Comparison of ENCODE assay signal across 21 mouse cellular contexts in genomic region chr15:98131001-98131400, GRCm38 (mm10). TPM values are rescaled to one million over a fixed set of nuclear protein-coding genes. Genes with fewer than 3 reads are reported as not detected.
DNase-seq lines count a peak whose midpoint lies in the region.
"Had no signal": no experiment of that assay in that cellular context is flagged by ENCODE, and none has a peak within 500 bp of the region (broad histone marks: within the 10 kb centered on the region; RNA-seq: fewer than 3 reads in every experiment).

No protein-coding gene starts in this region.

- DNase-seq in heart, adult 11 months = peak; percentile 96
- DNase-seq in heart, postnatal 25 days (ENCODE audit: low spot score) = no peak
- peak; percentile 72 to 74 for DNase-seq in heart, adult 9 months (ENCODE audit: low spot score in 2 of 2)
- no peak for DNase-seq in heart, embryonic 10.5 days (ENCODE audit: low spot score)
- peak; percentile 71 to 80 for DNase-seq in heart, postnatal 10 days
- DNase-seq in skeletal muscle tissue, adult 2 months (ENCODE audit: low read depth, low spot score) = peak; percentile 93
- DNase-seq in kidney, postnatal 14 days = no peak
- DNase-seq in thymus, postnatal 36 days = no peak
- DNase-seq: adrenal gland, postnatal 14 days; cerebellum, adult 18-20 months; cerebellum, adult 9-11 months; forebrain, postnatal 0 days; kidney, adult 18-20 months had no signal

- no peak overlapping the region for H3K27ac ChIP-seq in heart, embryonic 10.5 days
- H3K27ac ChIP-seq: embryonic facial prominence, embryonic 10.5 days; forebrain, embryonic 13.5 days; hindbrain, embryonic 10.5 days; hindbrain, embryonic 14.5 days; intestine, embryonic 15.5 days had no signal

- no peaks in the 10 kb centered on the region for H3K27me3 ChIP-seq in heart, embryonic 10.5 days (ENCODE audit: insufficient read depth, poor library complexity, severe bottlenecking)
- H3K27me3 ChIP-seq: CH12.LX; forebrain, embryonic 13.5 days; intestine, embryonic 15.5 days; Patski had no signal

- no peak overlapping the region for H3K4me3 ChIP-seq in heart, embryonic 10.5 days
- H3K4me3 ChIP-seq: embryonic facial prominence, embryonic 10.5 days; forebrain, embryonic 13.5 days; hindbrain, embryonic 10.5 days; intestine, embryonic 15.5 days had no signal

- 91% methylated on average over 4 of the region's 4 CpGs for WGBS in heart, embryonic 10.5 days

- H3K4me1 ChIP-seq in heart, embryonic 10.5 days = 0 out of 2 replicates have a peak, but pooled peaks cover 7% of the 10 kb centered on the region
- H3K4me1 ChIP-seq: forebrain, embryonic 13.5 days; intestine, embryonic 15.5 days had no signal

- H3K9me3 ChIP-seq in heart, embryonic 10.5 days = no peaks in the 10 kb centered on the region
- H3K9me3 ChIP-seq: embryonic facial prominence, embryonic 10.5 days; forebrain, embryonic 13.5 days; hindbrain, embryonic 10.5 days; intestine, embryonic 15.5 days had no signal

- intact Hi-C loops in heart, postnatal 25 days (cut with DNase I) = loop anchor here (2.0 kb wide), 1 partner anchor 18 kb away; no protein-coding TSS in a partner anchor
- intact Hi-C loops in heart, postnatal 10 days (cut with DNase I) = no loop called here

- H3K36me3 ChIP-seq in heart, embryonic 10.5 days = peaks cover 99% of the 10 kb centered on the region

RNA-seq across cellular contexts. Expression of gene Asb8, which starts 34.4 kb away (rescaled TPM):
- 100 to 1,000 TPM; 102 to 106 TPM for total RNA-seq in heart, postnatal 25 days (2021)
- 54.9 and 77.1 TPM in 2 replicates for polyA plus RNA-seq in heart, embryonic 10.5 days (2016; fragmentation: Nextera tagmentation; extraction: Ambion mirVana)
- total RNA-seq in heart, postnatal 10 days (2021) = 100 to 1,000 TPM; 104 to 109 TPM

RNA-seq across cellular contexts. Expression of gene Ccdc184, which starts 36.0 kb away (rescaled TPM):
- under 1 TPM; 0.81 to 0.91 TPM for total RNA-seq in heart, postnatal 25 days (2021)
- 0.58 and 0.85 TPM in 2 replicates for polyA plus RNA-seq in heart, embryonic 10.5 days (2016; fragmentation: Nextera tagmentation; extraction: Ambion mirVana)
- under 1 TPM; 0.57 to 0.64 TPM for total RNA-seq in heart, postnatal 10 days (2021)
- total RNA-seq: gastrocnemius, postnatal 36 days had no signal
- polyA plus RNA-seq: Patski had no signal

RNA-seq across cellular contexts. Expression of gene Senp1, which starts 37.5 kb away (rescaled TPM):
- total RNA-seq in heart, postnatal 25 days (2021) = 10 to 100 TPM in 1 of 2 experiments, 1 to 10 TPM in 1; 9.9 to 10.2 TPM
- 26.8 and 30.5 TPM in 2 replicates for polyA plus RNA-seq in heart, embryonic 10.5 days (2016; fragmentation: Nextera tagmentation; extraction: Ambion mirVana)
- 10 to 100 TPM; 16.7 to 18.5 TPM for total RNA-seq in heart, postnatal 10 days (2021)

RNA-seq across cellular contexts. Expression of gene Pfkm, which starts 38.6 kb away (rescaled TPM):
- 100 to 1,000 TPM; 887 to 925 TPM for total RNA-seq in heart, postnatal 25 days (2021)
- 47.1 and 67.5 TPM in 2 replicates for polyA plus RNA-seq in heart, embryonic 10.5 days (2016; fragmentation: Nextera tagmentation; extraction: Ambion mirVana)
- 100 to 1,000 TPM; 571 to 624 TPM for total RNA-seq in heart, postnatal 10 days (2021)

Comparison
In these comparisons a context has a peak if more than half of its experiments do, and no peak if none do; other contexts are left out.
1. DNase-seq: peak in heart, adult 11 months (single experiment), heart, adult 9 months (2 of 2), heart, postnatal 10 days (2 of 2) and skeletal muscle tissue, adult 2 months (single experiment); none in heart, postnatal 25 days (single experiment), heart, embryonic 10.5 days (single experiment), kidney, postnatal 14 days (single experiment) and thymus, postnatal 36 days (0 of 2).